Mouse (Mus musculus) liver, postnatal 0 days (tissue): ENCODE measurements around the gene Ildr1.

Source experiments
- CTCF ChIP-seq: sonication (generic); IDR thresholded peaks from 2 replicates; pipeline ENCODE4 v1.5.1; 2016; ENCODE audit warnings: antibody characterized with exemption, low read depth
- EP300 ChIP-seq: IDR thresholded peaks from 2 replicates; pipeline ENCODE4 v1.6.1; 2016; ENCODE audit warnings: antibody characterized with exemption, low read depth, mild to moderate bottlenecking

- no peak for TF ChIP-seq CTCF
- TF ChIP-seq EP300: no peak
Observed at GRCm38 (mm10) chr16:36771244-36771643, 77.5 kb downstream of the Ildr1 start.
